Mouse (Mus musculus): ENCODE data around the gene Kcnk10.

The Kcnk10 gene

DNA sequence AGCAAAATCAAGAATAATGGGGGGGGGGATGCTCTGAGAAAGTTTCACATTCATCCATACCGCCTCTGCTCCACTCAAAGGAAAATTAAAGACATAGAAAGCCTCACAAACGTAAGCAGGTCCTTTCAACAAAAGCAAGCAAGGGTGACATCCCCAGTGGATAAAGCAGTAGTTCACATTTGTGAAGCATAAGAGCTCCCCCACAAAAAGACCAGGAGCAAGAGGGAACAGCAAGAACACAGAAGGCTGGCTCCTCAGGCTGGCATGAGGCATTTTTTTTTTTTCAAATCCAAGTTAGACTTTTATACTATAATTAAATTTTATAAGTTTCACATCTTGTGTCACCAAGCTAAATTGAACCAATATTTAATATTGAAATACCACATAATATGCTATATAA lies 168.5 kb downstream of the Kcnk10 start:
- no peak for DNase-seq (ENCODE audit: low read depth, low spot score)

DNA sequence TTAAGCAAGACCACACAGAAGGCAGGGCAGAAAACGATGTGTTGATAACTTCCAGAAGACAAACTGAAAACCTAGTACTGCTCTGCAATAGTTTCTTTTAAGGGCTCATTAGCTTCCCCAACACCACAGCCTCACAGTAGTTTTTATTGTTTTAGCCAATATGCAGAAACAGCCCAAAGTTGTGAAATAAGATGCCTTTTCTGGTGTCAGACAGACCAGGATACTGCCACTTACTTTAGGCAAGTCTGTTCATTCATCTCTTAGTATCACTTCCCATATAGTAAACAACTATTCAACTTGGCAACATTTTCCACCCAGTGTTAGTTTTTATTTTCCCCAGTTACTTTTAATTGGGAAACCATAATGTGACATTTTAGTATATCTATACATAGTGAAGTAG lies 171.5 kb downstream of the Kcnk10 start:
- no peak for DNase-seq (ENCODE audit: low read depth, low spot score)

DNA sequence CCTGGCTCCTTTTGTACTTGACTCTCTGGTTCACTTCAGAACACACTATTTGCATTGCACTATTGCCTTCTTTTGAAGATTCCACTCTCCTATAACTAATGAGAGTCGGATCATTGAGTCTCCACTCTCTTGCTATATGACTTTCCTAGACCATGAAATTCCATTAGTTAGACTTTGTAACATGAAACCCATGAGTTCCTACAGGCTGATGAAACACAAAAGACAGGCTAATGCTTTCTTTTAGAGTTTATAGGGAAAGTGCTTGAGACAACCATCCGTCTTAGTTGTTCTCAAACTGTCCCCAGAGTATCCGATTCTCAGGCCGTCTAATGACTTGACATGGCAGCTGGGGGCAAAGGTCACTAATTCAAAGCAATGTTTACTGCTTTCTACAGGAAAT lies 172.0 kb downstream of the Kcnk10 start:
- peak; percentile 74 for DNase-seq (ENCODE audit: low read depth, low spot score)

DNA sequence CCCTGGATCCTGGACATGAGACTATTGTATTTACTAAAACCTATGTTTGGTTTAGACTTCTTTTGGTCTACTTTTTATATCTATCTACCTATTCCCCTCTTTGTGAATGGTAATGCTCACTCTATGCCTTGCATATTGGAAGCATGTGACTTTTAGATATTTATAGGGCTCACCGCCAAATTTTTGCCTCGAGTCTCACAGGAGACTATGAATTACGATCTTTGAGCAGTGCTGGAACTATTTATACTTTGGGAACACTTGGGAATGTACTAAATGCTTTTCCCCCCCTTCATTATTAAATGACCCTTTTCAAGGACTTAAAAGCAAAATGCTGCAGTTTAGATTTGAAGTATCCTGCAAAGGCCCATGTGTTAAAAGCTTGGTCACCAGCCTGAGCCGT lies 181.5 kb downstream of the Kcnk10 start:
- no peak for DNase-seq (ENCODE audit: low read depth, low spot score)

DNA sequence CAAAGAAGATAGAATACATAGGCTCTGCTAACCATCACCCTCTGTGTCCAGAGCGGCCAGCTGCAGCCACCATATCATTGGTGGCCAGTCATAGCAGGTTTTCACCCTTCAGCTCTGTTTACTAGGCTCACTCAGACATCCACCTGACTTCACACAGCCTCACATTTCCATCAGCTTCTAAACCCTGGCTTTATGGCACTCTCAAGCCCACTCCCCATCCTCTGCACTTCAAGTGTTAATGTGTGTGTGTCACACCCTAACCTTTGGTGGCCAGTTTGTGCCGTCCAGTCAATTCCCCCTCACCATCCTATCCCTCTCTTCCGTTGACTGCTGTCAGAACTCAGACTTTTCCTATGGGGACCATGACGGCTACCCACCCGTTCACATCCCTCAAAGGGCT lies 184.0 kb downstream of the Kcnk10 start:
- no peak for DNase-seq (ENCODE audit: low read depth, low spot score)

DNA sequence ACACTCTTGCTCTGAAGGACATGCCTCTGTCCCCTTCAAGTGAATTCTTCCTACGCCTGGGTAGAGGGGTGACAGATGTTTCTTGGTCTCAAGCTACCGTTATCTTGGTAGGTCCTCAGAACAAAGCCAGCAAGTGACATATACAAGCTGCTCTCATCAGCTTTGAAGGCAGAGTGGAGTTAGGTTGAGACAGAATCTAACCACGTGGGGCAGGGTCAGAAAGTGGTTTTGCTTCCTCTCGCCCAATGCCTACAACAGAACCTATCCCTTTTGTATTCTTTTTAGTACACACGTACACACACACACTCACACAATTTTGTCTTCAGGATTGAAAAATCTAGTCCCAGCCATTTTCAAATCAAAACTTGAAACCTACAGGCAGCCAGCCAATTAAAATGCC lies 186.8 kb downstream of the Kcnk10 start:
- DNase-seq (ENCODE audit: low read depth, low spot score): no peak

DNA sequence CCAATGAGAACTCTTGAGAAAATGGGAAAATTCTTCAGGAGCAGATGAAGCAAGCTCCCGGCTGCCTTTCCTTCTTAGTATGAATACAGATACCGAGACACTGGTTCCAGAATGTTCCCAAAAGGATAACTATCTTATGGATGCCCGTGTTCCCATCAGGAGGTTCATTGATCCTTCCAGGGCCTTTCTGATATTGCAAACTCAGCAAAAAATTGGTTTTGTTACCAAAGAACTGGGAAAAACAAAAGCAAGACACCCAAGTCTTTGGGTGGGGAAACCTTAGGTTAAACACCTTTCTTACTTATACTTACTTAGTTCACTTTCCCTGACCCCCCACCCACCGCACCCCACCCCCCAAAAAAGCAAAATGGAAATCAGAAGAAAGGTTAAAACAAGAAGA lies 188.5 kb downstream of the Kcnk10 start:
- DNase-seq (ENCODE audit: low read depth, low spot score): no peak
